Mouse (Mus musculus): Measurements from ENCODE around the gene Etv6. TPM values are rescaled to one million over a fixed set of nuclear protein-coding genes. Genes with fewer than 3 reads are reported as not detected.
A peak's percentile ranks its signal among the peaks of the same experiment; 100 is the strongest.

Etv6 gene
- polyA plus RNA-seq, 1 experiment from 2014 or later, result 2.7 TPM

DNA sequence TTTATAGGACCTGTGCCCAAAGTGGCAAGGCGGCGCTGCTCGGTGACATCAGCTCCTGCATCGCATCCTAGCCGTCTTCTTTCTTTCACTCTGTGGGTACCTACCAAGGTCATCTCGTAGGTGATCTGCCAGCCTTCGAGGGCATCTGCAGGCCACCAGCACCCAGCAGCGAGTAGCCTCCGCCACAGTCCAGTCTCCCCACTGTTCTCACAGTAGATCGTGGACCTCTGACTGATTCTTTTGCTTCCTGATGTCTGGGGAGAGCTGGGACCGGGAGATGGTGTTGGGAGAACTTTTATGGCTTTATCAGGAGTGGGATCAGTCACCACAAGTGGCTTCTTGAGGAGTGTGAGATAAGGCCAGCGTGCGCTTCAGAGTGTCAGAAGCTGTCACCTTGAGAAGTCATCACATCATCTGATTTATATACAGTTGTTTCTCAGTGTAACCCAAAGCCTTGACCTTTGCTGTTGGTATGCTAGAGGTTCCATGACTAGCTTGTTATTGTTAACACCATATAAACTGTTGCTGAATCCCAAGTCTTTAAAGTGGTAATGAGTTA lies 82.0 kb downstream of the Etv6 start:
- Histone ChIP-seq H3K4me1 (ENCODE audit: control insufficient read depth, low read depth, low read length) (peaks cover 8% of the 10 kb centered on the region), H3K27me3 (ENCODE audit: control insufficient read depth, insufficient read depth, low read depth, low read length) (no peaks in the 10 kb centered on the region), H3K9ac (ENCODE audit: low read depth, low read length) (no peak overlapping the region), H3K27ac (ENCODE audit: low read length) (no peak overlapping the region), H3K9me3 (replicated peaks; ENCODE audit: control insufficient read depth, low read length) (no peaks in the 10 kb centered on the region), H3K4me2 (ENCODE audit: low read depth, low read length) (no peak overlapping the region), H3K36me3 (ENCODE audit: control insufficient read depth, insufficient read depth) (no peaks in the 10 kb centered on the region), H3K4me3 (ENCODE audit: low read depth, low read length) (no peak overlapping the region)
- 60% methylated on average over 13 of the region's 13 CpGs for WGBS (ENCODE audit: insufficient replicate concordance)
- no peak for ATAC-seq (ENCODE audit: low read depth)

GRCm38 (mm10) chr6:134118506-134118905 lies 83.0 kb downstream of the Etv6 start:
- 57% methylated on average over 5 of the region's 5 CpGs for WGBS (ENCODE audit: insufficient replicate concordance)
- no peak overlapping the region for H3K27ac ChIP-seq (ENCODE audit: low read length)

DNA sequence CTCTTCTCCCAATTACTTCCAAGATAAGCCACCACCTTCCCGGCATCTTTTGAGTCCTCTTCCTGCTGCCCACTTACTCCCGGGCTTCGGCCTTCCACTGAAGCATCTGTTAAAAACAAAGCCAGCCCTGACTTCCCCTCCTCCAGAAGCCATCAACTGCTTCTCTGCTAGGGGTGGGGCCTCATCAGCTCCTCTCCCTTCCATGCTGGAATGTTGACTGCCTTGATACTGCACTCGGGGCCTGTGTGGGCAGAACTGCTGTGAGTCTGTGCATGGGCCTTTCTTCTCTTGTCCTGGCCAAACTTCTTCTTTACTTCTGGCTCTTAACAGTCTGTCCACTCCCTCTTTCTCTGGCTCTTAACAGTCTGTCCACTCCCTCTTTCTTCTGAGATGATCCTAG lies 83.6 kb downstream of the Etv6 start:
- 52% methylated on average over 4 of the region's 4 CpGs for WGBS (ENCODE audit: insufficient replicate concordance)
- no peak overlapping the region for H3K4me3 ChIP-seq (ENCODE audit: low read depth, low read length)
- H3K36me3 ChIP-seq (ENCODE audit: control insufficient read depth, insufficient read depth), result no peaks in the 10 kb centered on the region
- no peak overlapping the region for H3K4me2 ChIP-seq (ENCODE audit: low read depth, low read length)
- H3K27ac ChIP-seq (ENCODE audit: low read length), result no peak overlapping the region
- peaks cover 8% of the 10 kb centered on the region for H3K4me1 ChIP-seq (ENCODE audit: control insufficient read depth, low read depth, low read length)
- H3K9me3 ChIP-seq (replicated peaks; ENCODE audit: control insufficient read depth, low read length), result no peaks in the 10 kb centered on the region
- H3K27me3 ChIP-seq (ENCODE audit: control insufficient read depth, insufficient read depth, low read depth, low read length), result no peaks in the 10 kb centered on the region
- no peak for ATAC-seq (ENCODE audit: low read depth)
- H3K9ac ChIP-seq (ENCODE audit: low read depth, low read length), result no peak overlapping the region

More at GRCm38 (mm10) chr6:134118506-134118905, 83.0 kb downstream of the Etv6 start:
- H3K9me3 ChIP-seq (replicated peaks; ENCODE audit: control insufficient read depth, low read length), result no peaks in the 10 kb centered on the region
- no peaks in the 10 kb centered on the region for H3K27me3 ChIP-seq (ENCODE audit: control insufficient read depth, insufficient read depth, low read depth, low read length)
- H3K9ac ChIP-seq (ENCODE audit: low read depth, low read length), result no peak overlapping the region
- no peak overlapping the region for H3K4me2 ChIP-seq (ENCODE audit: low read depth, low read length)
- no peak overlapping the region for H3K4me3 ChIP-seq (ENCODE audit: low read depth, low read length)
- peaks cover 8% of the 10 kb centered on the region for H3K4me1 ChIP-seq (ENCODE audit: control insufficient read depth, low read depth, low read length)
- H3K36me3 ChIP-seq (ENCODE audit: control insufficient read depth, insufficient read depth), result no peaks in the 10 kb centered on the region
- no peak for ATAC-seq (ENCODE audit: low read depth)

DNA sequence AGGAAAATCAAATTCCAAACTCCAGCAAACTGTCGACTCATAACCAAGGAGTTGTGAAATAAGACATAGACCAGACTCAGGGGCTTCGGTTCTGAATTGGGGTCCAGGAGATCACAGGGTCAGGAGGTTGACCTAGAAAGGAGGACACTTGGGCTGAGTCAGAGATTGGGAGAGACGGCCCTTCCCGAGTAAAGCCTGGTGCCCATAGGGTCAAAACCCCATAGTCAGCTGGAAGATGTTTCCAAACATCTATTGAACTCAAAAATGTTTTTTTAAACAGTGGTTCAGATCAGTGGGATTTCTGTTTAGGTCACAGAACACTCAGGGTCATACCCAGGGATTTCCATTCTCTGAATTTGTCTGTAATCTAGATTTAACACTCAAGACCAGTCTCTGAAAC lies 84.7 kb downstream of the Etv6 start:
- H3K9ac ChIP-seq (ENCODE audit: low read depth, low read length), result no peak overlapping the region
- H3K4me1 ChIP-seq (ENCODE audit: control insufficient read depth, low read depth, low read length), result peaks cover 8% of the 10 kb centered on the region
- 39% methylated on average over 4 of the region's 4 CpGs for WGBS (ENCODE audit: insufficient replicate concordance)
- H3K9me3 ChIP-seq (replicated peaks; ENCODE audit: control insufficient read depth, low read length), result no peaks in the 10 kb centered on the region
- no peak overlapping the region for H3K4me2 ChIP-seq (ENCODE audit: low read depth, low read length)
- no peaks in the 10 kb centered on the region for H3K36me3 ChIP-seq (ENCODE audit: control insufficient read depth, insufficient read depth)
- no peaks in the 10 kb centered on the region for H3K27me3 ChIP-seq (ENCODE audit: control insufficient read depth, insufficient read depth, low read depth, low read length)
- no peak overlapping the region for H3K4me3 ChIP-seq (ENCODE audit: low read depth, low read length)
- no peak for ATAC-seq (ENCODE audit: low read depth)
- H3K27ac ChIP-seq (ENCODE audit: low read length), result 0 out of 2 replicates have a peak overlapping the region, but pooled peaks have one; percentile 8

DNA sequence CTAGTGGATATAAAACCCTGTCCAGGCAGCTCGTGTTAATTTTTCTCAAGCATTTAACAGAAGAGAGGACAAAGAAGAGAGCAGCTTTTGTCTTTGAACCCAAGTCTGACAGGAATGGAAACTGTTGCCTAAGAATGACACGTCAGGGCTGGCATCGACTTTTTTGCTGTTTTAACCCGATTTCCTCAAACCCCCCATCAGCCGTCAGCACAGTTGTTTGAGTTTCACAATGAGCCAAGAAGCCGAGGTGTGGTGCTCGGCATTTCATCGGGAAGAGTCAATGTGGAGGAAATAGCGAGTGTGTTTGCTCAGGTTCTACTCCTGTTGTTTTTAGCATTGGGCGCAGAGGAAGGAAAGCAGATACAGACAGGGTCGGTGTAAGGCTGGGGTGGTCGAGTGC lies 85.2 kb downstream of the Etv6 start:
- Histone ChIP-seq H3K4me3 (ENCODE audit: low read depth, low read length) (no peak overlapping the region), H3K27ac (ENCODE audit: low read length) (no peak overlapping the region), H3K4me2 (ENCODE audit: low read depth, low read length) (no peak overlapping the region), H3K4me1 (ENCODE audit: control insufficient read depth, low read depth, low read length) (peaks cover 8% of the 10 kb centered on the region), H3K36me3 (ENCODE audit: control insufficient read depth, insufficient read depth) (no peaks in the 10 kb centered on the region), H3K9me3 (replicated peaks; ENCODE audit: control insufficient read depth, low read length) (no peaks in the 10 kb centered on the region), H3K9ac (ENCODE audit: low read depth, low read length) (no peak overlapping the region), H3K27me3 (ENCODE audit: control insufficient read depth, insufficient read depth, low read depth, low read length) (no peaks in the 10 kb centered on the region)
- ATAC-seq (ENCODE audit: low read depth), result peak; percentile 46
- WGBS (ENCODE audit: insufficient replicate concordance), result 55% methylated on average over 12 of the region's 12 CpGs

- peaks cover 2% of the 10 kb centered on the region for H3K4me1 ChIP-seq (ENCODE audit: control insufficient read depth, low read depth, low read length)
- no peaks in the 10 kb centered on the region for H3K27me3 ChIP-seq (ENCODE audit: control insufficient read depth, insufficient read depth, low read depth, low read length)
- H3K4me3 ChIP-seq (ENCODE audit: low read depth, low read length), result no peak overlapping the region
- no peak overlapping the region for H3K4me2 ChIP-seq (ENCODE audit: low read depth, low read length)
- 80% methylated on average over 5 of the region's 5 CpGs for WGBS (ENCODE audit: insufficient replicate concordance)
- H3K9ac ChIP-seq (ENCODE audit: low read depth, low read length), result no peak overlapping the region
- H3K27ac ChIP-seq (ENCODE audit: low read length), result no peak overlapping the region
- no peaks in the 10 kb centered on the region for H3K36me3 ChIP-seq (ENCODE audit: control insufficient read depth, insufficient read depth)
- ATAC-seq (ENCODE audit: low read depth), result no peak
- no peaks in the 10 kb centered on the region for H3K9me3 ChIP-seq (replicated peaks; ENCODE audit: control insufficient read depth, low read length)
Measured at GRCm38 (mm10) chr6:134122945-134123344, 87.4 kb downstream of the Etv6 start.

- 61% methylated on average over 7 of the region's 7 CpGs for WGBS (ENCODE audit: insufficient replicate concordance)
- Histone ChIP-seq H3K4me2 (ENCODE audit: low read depth, low read length) (no peak overlapping the region), H3K27ac (ENCODE audit: low read length) (no peak overlapping the region), H3K9me3 (replicated peaks; ENCODE audit: control insufficient read depth, low read length) (no peaks in the 10 kb centered on the region), H3K4me1 (ENCODE audit: control insufficient read depth, low read depth, low read length) (peaks cover 2% of the 10 kb centered on the region), H3K36me3 (ENCODE audit: control insufficient read depth, insufficient read depth) (no peaks in the 10 kb centered on the region), H3K9ac (ENCODE audit: low read depth, low read length) (no peak overlapping the region), H3K4me3 (ENCODE audit: low read depth, low read length) (no peak overlapping the region), H3K27me3 (ENCODE audit: control insufficient read depth, insufficient read depth, low read depth, low read length) (no peaks in the 10 kb centered on the region)
- ATAC-seq (ENCODE audit: low read depth), result no peak
Measured at GRCm38 (mm10) chr6:134123474-134123873, 88.0 kb downstream of the Etv6 start.

GRCm38 (mm10) chr6:134124256-134124655 lies 88.8 kb downstream of the Etv6 start:
- H3K4me2 ChIP-seq (ENCODE audit: low read depth, low read length), result no peak overlapping the region
- H3K36me3 ChIP-seq (ENCODE audit: control insufficient read depth, insufficient read depth), result no peaks in the 10 kb centered on the region
- H3K4me3 ChIP-seq (ENCODE audit: low read depth, low read length), result no peak overlapping the region
- ATAC-seq (ENCODE audit: low read depth), result no peak
- H3K9ac ChIP-seq (ENCODE audit: low read depth, low read length), result no peak overlapping the region
- H3K27ac ChIP-seq (ENCODE audit: low read length), result no peak overlapping the region
- H3K9me3 ChIP-seq (replicated peaks; ENCODE audit: control insufficient read depth, low read length), result no peaks in the 10 kb centered on the region
- 63% methylated on average over 10 of the region's 10 CpGs for WGBS (ENCODE audit: insufficient replicate concordance)
- no peaks in the 10 kb centered on the region for H3K27me3 ChIP-seq (ENCODE audit: control insufficient read depth, insufficient read depth, low read depth, low read length)
- peaks cover 2% of the 10 kb centered on the region for H3K4me1 ChIP-seq (ENCODE audit: control insufficient read depth, low read depth, low read length)

DNA sequence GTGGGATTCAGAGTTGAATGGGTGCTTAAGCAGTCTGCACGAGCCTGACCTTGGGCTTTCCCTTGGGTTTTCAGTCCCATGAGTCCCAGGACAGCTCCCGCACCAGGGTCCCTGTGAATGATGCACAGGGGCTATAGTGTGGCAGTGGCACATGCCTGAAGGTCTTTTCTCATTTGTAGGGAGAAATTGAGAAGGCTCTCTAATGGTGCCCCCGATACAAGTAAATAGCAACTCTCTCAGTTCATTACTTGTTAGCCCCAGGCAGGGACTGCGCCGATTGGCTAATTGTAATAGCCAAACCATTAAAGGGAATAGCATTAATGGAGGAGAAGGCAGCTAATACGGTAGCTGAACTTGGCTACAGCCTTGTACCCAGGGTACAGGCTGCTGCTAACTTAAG lies 92.5 kb downstream of the Etv6 start:
- no peaks in the 10 kb centered on the region for H3K27me3 ChIP-seq (ENCODE audit: control insufficient read depth, insufficient read depth, low read depth, low read length)
- H3K36me3 ChIP-seq (ENCODE audit: control insufficient read depth, insufficient read depth), result no peaks in the 10 kb centered on the region
- 0 out of 2 replicates have a peak, but pooled peaks cover 2% of the 10 kb centered on the region for H3K9me3 ChIP-seq (replicated peaks; ENCODE audit: control insufficient read depth, low read length)
- H3K27ac ChIP-seq (ENCODE audit: low read length), result no peak overlapping the region
- no peak overlapping the region for H3K9ac ChIP-seq (ENCODE audit: low read depth, low read length)
- peaks cover 9% of the 10 kb centered on the region; the same call in 1 of the 2 replicates for H3K4me1 ChIP-seq (ENCODE audit: control insufficient read depth, low read depth, low read length)
- no peak overlapping the region for H3K4me3 ChIP-seq (ENCODE audit: low read depth, low read length)
- 80% methylated on average over 6 of the region's 6 CpGs for WGBS (ENCODE audit: insufficient replicate concordance)
- H3K4me2 ChIP-seq (ENCODE audit: low read depth, low read length), result no peak overlapping the region
- no peak for ATAC-seq (ENCODE audit: low read depth)
